Mouse (Mus musculus): ENCODE data around the gene Slc7a14.

Slc7a14 gene

GRCm38 (mm10) chr3:31260964-31261346 is 49.2 kb downstream of the Slc7a14 start:
- no peak for DNase-seq (ENCODE audit: low read depth)

- DNase-seq (ENCODE audit: low read depth), result no peak
These were observed 49.7 kb downstream of the Slc7a14 start for GRCm38 (mm10) chr3:31260329-31260963.

- DNase-seq (ENCODE audit: low read depth), result no peak
These were observed 50.5 kb downstream of the Slc7a14 start for GRCm38 (mm10) chr3:31259553-31260255.

- no peak for DNase-seq (ENCODE audit: low read depth)
These were observed 55.8 kb downstream of the Slc7a14 start for GRCm38 (mm10) chr3:31254427-31254826.

- DNase-seq (ENCODE audit: low read depth), result no peak
These were observed 56.3 kb downstream of the Slc7a14 start for GRCm38 (mm10) chr3:31253862-31254261.

GRCm38 (mm10) chr3:31252566-31252965 is 57.6 kb downstream of the Slc7a14 start:
- DNase-seq (ENCODE audit: low read depth), result no peak

- DNase-seq (ENCODE audit: low read depth), result no peak
These were observed 66.7 kb downstream of the Slc7a14 start for GRCm38 (mm10) chr3:31243478-31243877.

- DNase-seq (ENCODE audit: low read depth), result no peak
These were observed 69.3 kb downstream of the Slc7a14 start for GRCm38 (mm10) chr3:31240840-31241239.

GRCm38 (mm10) chr3:31239645-31240044 is 70.5 kb downstream of the Slc7a14 start:
- no peak for DNase-seq (ENCODE audit: low read depth)

GRCm38 (mm10) chr3:31237936-31238335 is 72.2 kb downstream of the Slc7a14 start:
- no peak for DNase-seq (ENCODE audit: low read depth)

- DNase-seq (ENCODE audit: low read depth), result no peak
These were observed 74.0 kb downstream of the Slc7a14 start for GRCm38 (mm10) chr3:31236146-31236545.

- DNase-seq (ENCODE audit: low read depth), result no peak
These were observed 75.8 kb downstream of the Slc7a14 start for GRCm38 (mm10) chr3:31234356-31234755.

- DNase-seq (ENCODE audit: low read depth), result no peak
These were observed 76.3 kb downstream of the Slc7a14 start for GRCm38 (mm10) chr3:31233746-31234312.

GRCm38 (mm10) chr3:31229281-31229680 is 80.9 kb downstream of the Slc7a14 start:
- DNase-seq (ENCODE audit: low read depth), result no peak

GRCm38 (mm10) chr3:31228487-31228886 is 81.7 kb downstream of the Slc7a14 start:
- no peak for DNase-seq (ENCODE audit: low read depth)

- DNase-seq (ENCODE audit: low read depth), result no peak
These were observed 86.6 kb downstream of the Slc7a14 start for GRCm38 (mm10) chr3:31223551-31223950.

GRCm38 (mm10) chr3:31220040-31220439 is 90.1 kb downstream of the Slc7a14 start:
- DNase-seq (ENCODE audit: low read depth), result no peak

- no peak for DNase-seq (ENCODE audit: low read depth)
These were observed 90.7 kb downstream of the Slc7a14 start for GRCm38 (mm10) chr3:31219483-31219882.

GRCm38 (mm10) chr3:31217523-31217922 is 92.7 kb downstream of the Slc7a14 start:
- no peak for DNase-seq (ENCODE audit: low read depth)

- no peak for DNase-seq (ENCODE audit: low read depth)
These were observed 96.4 kb downstream of the Slc7a14 start for GRCm38 (mm10) chr3:31213802-31214201.

GRCm38 (mm10) chr3:31212205-31213038 is 97.8 kb downstream of the Slc7a14 start:
- DNase-seq (ENCODE audit: low read depth), result no peak

GRCm38 (mm10) chr3:31209001-31209400 is 101.2 kb downstream of the Slc7a14 start:
- no peak for DNase-seq (ENCODE audit: low read depth)
